Mouse (Mus musculus) neural tube, embryonic 15.5 days (tissue): ENCODE results near the gene Gm37240. TPM values are rescaled to one million over a fixed set of nuclear protein-coding genes. Genes with fewer than 3 reads are reported as not detected.
A peak's percentile ranks its signal among the peaks of the same experiment; 100 is the strongest.
"Not testable (repeated sequence)": the region's sequence is repeated elsewhere in the genome, so short reads cannot be mapped to it uniquely, and the experiment has no call there.

Source experiments
- ATAC-seq: fragments of 200-750 bp; cut with Nextera tagmentation; 2 replicates; pipeline ENCODE4 v1.8.0; 2017; ENCODE audit warnings: mild to moderate bottlenecking, moderate TSS enrichment, moderate library complexity; ENCODE audit not compliant: low FRiP score
- H3K27ac ChIP-seq: fragments of 300-500 bp; sonication (generic); replicated peaks from 2 replicates; pipeline ENCODE4 v1.5.1; 2015; ENCODE audit warnings: mild to moderate bottlenecking, inconsistent platforms
- H3K27me3 ChIP-seq: fragments of 300-500 bp; sonication (generic); replicated peaks from 2 replicates; pipeline ENCODE4 v1.6.1; 2015; ENCODE audit warnings: inconsistent platforms
- H3K36me3 ChIP-seq: fragments of 300-500 bp; sonication (generic); 2 replicates; pipeline ENCODE4 v1.6.1; 2015; ENCODE audit warnings: inconsistent platforms
- H3K4me1 ChIP-seq: fragments of 300-500 bp; sonication (generic); 2 replicates; pipeline ENCODE4 v1.6.1; 2015; ENCODE audit warnings: inconsistent platforms
- H3K4me2 ChIP-seq: fragments of 300-500 bp; sonication (generic); 2 replicates; pipeline ENCODE4 v1.6.1; 2015; ENCODE audit warnings: inconsistent platforms, mild to moderate bottlenecking, moderate library complexity
- H3K4me3 ChIP-seq: fragments of 300-500 bp; sonication (generic); replicated peaks from 2 replicates; pipeline ENCODE4 v1.5.1; 2015; ENCODE audit warnings: mild to moderate bottlenecking, inconsistent platforms
- H3K9ac ChIP-seq: fragments of 300-500 bp; sonication (generic); replicated peaks from 2 replicates; pipeline ENCODE4 v1.6.1; 2015; ENCODE audit warnings: mild to moderate bottlenecking, inconsistent platforms
- H3K9me3 ChIP-seq: fragments of 300-500 bp; sonication (generic); replicated peaks from 2 replicates; pipeline ENCODE4 v1.6.1; 2016; ENCODE audit warnings: inconsistent platforms
- WGBS: fragments of 180-500 bp; shearing (Covaris S2); methylation state at CpG from one replicate; pipeline ENCODE4 v1.1.7; 2015; ENCODE audit warnings: mixed read lengths; 5-methylcytosine and 5-hydroxymethylcytosine counted together
- polyA plus RNA-seq: library from polyadenylated mRNA; unstranded; fragments of >200 nt; fragmentation: Nextera tagmentation; extraction: Ambion mirVana; gene quantifications from 2 replicates; pipeline ENCODE4 v1.2.1, GENCODE M21; 2015

The Gm37240 gene
- polyA plus RNA-seq, 1 experiment from 2014 or later, result 0.99 TPM

- H3K4me1 ChIP-seq, result peaks cover 25% of the 10 kb centered on the region
- no peaks in the 10 kb centered on the region for H3K9me3 ChIP-seq
- peak overlapping the region; percentile 10; the same call in 1 of the 2 replicates for H3K4me3 ChIP-seq
- ATAC-seq, result no peak
- 0 out of 2 replicates have a peak overlapping the region, but pooled peaks have one; percentile 1 for H3K9ac ChIP-seq
- H3K4me2 ChIP-seq, result peak overlapping the region; percentile 47
- H3K27me3 ChIP-seq, result no peaks in the 10 kb centered on the region
- no peak overlapping the region for H3K27ac ChIP-seq
- H3K36me3 ChIP-seq, result no peaks in the 10 kb centered on the region
- WGBS, result 32% methylated on average over 13 of the region's 14 CpGs
These were observed 1233.6 kb downstream of the Gm37240 start for GRCm38 (mm10) chr3:84653557-84654245.

GRCm38 (mm10) chr3:84652643-84653556, 1234.4 kb downstream of the Gm37240 start:
- Histone ChIP-seq H3K4me1 (peaks cover 25% of the 10 kb centered on the region), H3K27me3 (no peaks in the 10 kb centered on the region), H3K9ac (no peak overlapping the region), H3K36me3 (no peaks in the 10 kb centered on the region), H3K4me2 (peak overlapping the region; percentile 47), H3K27ac (no peak overlapping the region), H3K4me3 (no peak overlapping the region), H3K9me3 (no peaks in the 10 kb centered on the region)
- WGBS, result 74% methylated on average over 12 of the region's 12 CpGs
- no peak for ATAC-seq

GRCm38 (mm10) chr3:84649578-84650327, 1237.6 kb downstream of the Gm37240 start:
- no peak overlapping the region for H3K4me2 ChIP-seq
- no peak overlapping the region for H3K4me3 ChIP-seq
- no peaks in the 10 kb centered on the region for H3K27me3 ChIP-seq
- no peaks in the 10 kb centered on the region for H3K9me3 ChIP-seq
- H3K9ac ChIP-seq, result no peak overlapping the region
- WGBS, result 93% methylated on average over 12 of the region's 12 CpGs
- no peak overlapping the region for H3K27ac ChIP-seq
- peaks cover 29% of the 10 kb centered on the region for H3K4me1 ChIP-seq
- no peaks in the 10 kb centered on the region for H3K36me3 ChIP-seq
- no peak for ATAC-seq

GRCm38 (mm10) chr3:84648069-84648468, 1239.2 kb downstream of the Gm37240 start:
- H3K27me3 ChIP-seq, H3K4me3 ChIP-seq, ATAC-seq, H3K27ac ChIP-seq, H3K4me2 ChIP-seq, H3K36me3 ChIP-seq, H3K9ac ChIP-seq, H3K9me3 ChIP-seq: not testable (repeated sequence)
- WGBS, result 84% methylated on average over 4 of the region's 4 CpGs
- H3K4me1 ChIP-seq, result peaks cover 12% of the 10 kb centered on the region; the same call in 1 of the 2 replicates

GRCm38 (mm10) chr3:84647616-84648015, 1239.7 kb downstream of the Gm37240 start:
- Histone ChIP-seq H3K4me1 (peaks cover 11% of the 10 kb centered on the region; the same call in 1 of the 2 replicates), H3K4me3 (no peak overlapping the region), H3K27ac (no peak overlapping the region), H3K9ac (no peak overlapping the region), H3K27me3 (no peaks in the 10 kb centered on the region), H3K4me2 (peak overlapping the region; percentile 2; the same call in 1 of the 2 replicates), H3K36me3 (no peaks in the 10 kb centered on the region), H3K9me3 (no peaks in the 10 kb centered on the region)
- WGBS, result 29% methylated on average over 4 of the region's 4 CpGs
- ATAC-seq, result no peak

GRCm38 (mm10) chr3:84646331-84646845, 1240.9 kb downstream of the Gm37240 start:
- no peaks in the 10 kb centered on the region for H3K27me3 ChIP-seq

GRCm38 (mm10) chr3:84646007-84646290, 1241.4 kb downstream of the Gm37240 start:
- Histone ChIP-seq H3K27me3 (no peaks in the 10 kb centered on the region), H3K4me3 (no peak overlapping the region), H3K27ac (no peak overlapping the region), H3K36me3 (no peaks in the 10 kb centered on the region), H3K4me2 (no peak overlapping the region), H3K9me3 (no peaks in the 10 kb centered on the region), H3K9ac (no peak overlapping the region), H3K4me1 (peaks cover 11% of the 10 kb centered on the region; the same call in 1 of the 2 replicates)
- 57% methylated on average over 3 of the region's 3 CpGs for WGBS
- ATAC-seq, result no peak; the same call in 1 of the 2 replicates

More at GRCm38 (mm10) chr3:84646331-84646845, 1240.9 kb downstream of the Gm37240 start:
- H3K36me3 ChIP-seq, result no peaks in the 10 kb centered on the region
- peaks cover 11% of the 10 kb centered on the region; the same call in 1 of the 2 replicates for H3K4me1 ChIP-seq
- H3K27ac ChIP-seq, result no peak overlapping the region
- H3K9ac ChIP-seq, result no peak overlapping the region
- no peak for ATAC-seq
- 67% methylated on average over 8 of the region's 8 CpGs for WGBS
- no peak overlapping the region for H3K4me3 ChIP-seq
- no peak overlapping the region for H3K4me2 ChIP-seq
- no peaks in the 10 kb centered on the region for H3K9me3 ChIP-seq

GRCm38 (mm10) chr3:84645156-84646006, 1241.9 kb downstream of the Gm37240 start:
- no peak overlapping the region for H3K9ac ChIP-seq
- no peaks in the 10 kb centered on the region for H3K27me3 ChIP-seq
- H3K27ac ChIP-seq, result no peak overlapping the region
- WGBS, result 74% methylated on average over 9 of the region's 9 CpGs
- no peak overlapping the region for H3K4me2 ChIP-seq
- no peak overlapping the region for H3K4me3 ChIP-seq
- H3K4me1 ChIP-seq, result peaks cover 11% of the 10 kb centered on the region; the same call in 1 of the 2 replicates
- no peak for ATAC-seq
- no peaks in the 10 kb centered on the region for H3K36me3 ChIP-seq
- H3K9me3 ChIP-seq, result no peaks in the 10 kb centered on the region

- peaks cover 14% of the 10 kb centered on the region; the same call in 1 of the 2 replicates for H3K4me1 ChIP-seq
- no peaks in the 10 kb centered on the region for H3K36me3 ChIP-seq
- no peak overlapping the region for H3K27ac ChIP-seq
- H3K9me3 ChIP-seq, result no peaks in the 10 kb centered on the region
- 42% methylated on average over 4 of the region's 4 CpGs for WGBS
- H3K9ac ChIP-seq, result no peak overlapping the region
- no peak overlapping the region for H3K4me3 ChIP-seq
- H3K4me2 ChIP-seq, result no peak overlapping the region
- no peaks in the 10 kb centered on the region for H3K27me3 ChIP-seq
- no peak for ATAC-seq
These were observed 1244.4 kb downstream of the Gm37240 start for GRCm38 (mm10) chr3:84642942-84643341.

GRCm38 (mm10) chr3:84641391-84641790, 1245.9 kb downstream of the Gm37240 start:
- 86% methylated on average over 2 of the region's 2 CpGs for whole genome bisulfite sequencing
- Histone ChIP-seq H3K9ac (no peak overlapping the region), H3K4me2 (no peak overlapping the region), H3K27ac (no peak overlapping the region), H3K4me3 (no peak overlapping the region), H3K9me3 (no peaks in the 10 kb centered on the region), H3K4me1 (peaks cover 5% of the 10 kb centered on the region; the same call in 1 of the 2 replicates), H3K36me3 (no peaks in the 10 kb centered on the region), H3K27me3 (no peaks in the 10 kb centered on the region)
- no peak for ATAC-seq
